Mouse (Mus musculus) ES-E14 (cell line): ENCODE measurements at regions not wholly inside any gene's neighbourhood (a gene's known extent, or its start where the extent isn't known, plus 50 kb on each side); places are given as distances from the start of the nearest gene placed in this dataset.

Source experiments
- DNase-seq: peaks from one replicate; pipeline ENCODE4 v3.0.0-alpha.2; 2013; ENCODE audit warnings: low read depth, low spot score
- H3K27ac ChIP-seq: 2 replicates; pipeline ENCODE4 v1.5.1; 2012; ENCODE audit warnings: low read depth, mild to moderate bottlenecking, low read length, moderate library complexity, mixed read lengths; ENCODE audit not compliant: poor library complexity, insufficient read depth, severe bottlenecking
- H3K36me3 ChIP-seq: 2 replicates; pipeline ENCODE4 v1.6.1; 2012; ENCODE audit warnings: mild to moderate bottlenecking, low read length, moderate library complexity, mixed read lengths; ENCODE audit not compliant: control insufficient read depth, poor library complexity, insufficient read depth, severe bottlenecking
- H3K4me1 ChIP-seq, 2 experiments: fragments of 150-350 bp in 1 of 2; sonication (generic) in 1 of 2; 2 replicates each; pipeline ENCODE4 v1.6.1; 2012; ENCODE audit warnings: low read length in 2 of 2, mild to moderate bottlenecking in 1 of 2, mixed read lengths in 1 of 2; ENCODE audit not compliant: control insufficient read depth in 2 of 2, insufficient read depth in 2 of 2, poor library complexity in 1 of 2
- H3K4me3 ChIP-seq, 2 experiments: fragments of 150-350 bp in 1 of 2; sonication (generic) in 1 of 2; 2 replicates each; pipeline ENCODE4 v1.5.1; 2012; ENCODE audit warnings: low read length in 2 of 2, low read depth in 1 of 2, mild to moderate bottlenecking in 1 of 2, mixed read lengths in 1 of 2; ENCODE audit not compliant: insufficient read depth in 1 of 2, poor library complexity in 1 of 2, severe bottlenecking in 1 of 2
- H3K9ac ChIP-seq: 2 replicates; pipeline ENCODE4 v1.6.1; 2012; ENCODE audit warnings: low read depth, mild to moderate bottlenecking, low read length, mixed read lengths; ENCODE audit not compliant: poor library complexity, insufficient read depth, severe bottlenecking
- H3K9me3 ChIP-seq: fragments of 150-350 bp; sonication (generic); 2 replicates; pipeline ENCODE4 v1.6.1; 2012; ENCODE audit warnings: low read depth, mild to moderate bottlenecking, low read length; ENCODE audit not compliant: control insufficient read depth, insufficient read depth
- CHD2 ChIP-seq: IDR thresholded peaks from 2 replicates; pipeline ENCODE4 v1.6.1; 2014; ENCODE audit warnings: mild to moderate bottlenecking, low read depth, low read length, inconsistent platforms
- HCFC1 ChIP-seq: IDR thresholded peaks from 2 replicates; pipeline ENCODE4 v1.6.1; 2012; ENCODE audit warnings: low read length, inconsistent platforms, borderline replicate concordance; ENCODE audit not compliant: insufficient read depth
- MAFK ChIP-seq: IDR thresholded peaks from 2 replicates; pipeline ENCODE4 v1.6.1; 2014; ENCODE audit warnings: mild to moderate bottlenecking, low read depth, low read length, inconsistent platforms; ENCODE audit not compliant: insufficient read depth
- ZC3H11A ChIP-seq: IDR thresholded peaks from 2 replicates; pipeline ENCODE4 v1.6.1; 2012; ENCODE audit warnings: low read depth, mild to moderate bottlenecking, inconsistent platforms, low read length, borderline replicate concordance
- ZNF384 ChIP-seq: IDR thresholded peaks from 2 replicates; pipeline ENCODE4 v1.6.1; 2012; ENCODE audit warnings: low read depth, low read length, inconsistent platforms
- in situ Hi-C, 2 experiments: fragments of 600-800 bp; cut with MboI; formaldehyde crosslinking; loops; one replicate each; pipeline ENCODE4 v1.15.1; 2025; ENCODE audit warnings: low sequenced_read_pairs in 2 of 2, inconsistent platforms in 1 of 2; ENCODE audit not compliant: unreplicated experiment in 2 of 2

DNA sequence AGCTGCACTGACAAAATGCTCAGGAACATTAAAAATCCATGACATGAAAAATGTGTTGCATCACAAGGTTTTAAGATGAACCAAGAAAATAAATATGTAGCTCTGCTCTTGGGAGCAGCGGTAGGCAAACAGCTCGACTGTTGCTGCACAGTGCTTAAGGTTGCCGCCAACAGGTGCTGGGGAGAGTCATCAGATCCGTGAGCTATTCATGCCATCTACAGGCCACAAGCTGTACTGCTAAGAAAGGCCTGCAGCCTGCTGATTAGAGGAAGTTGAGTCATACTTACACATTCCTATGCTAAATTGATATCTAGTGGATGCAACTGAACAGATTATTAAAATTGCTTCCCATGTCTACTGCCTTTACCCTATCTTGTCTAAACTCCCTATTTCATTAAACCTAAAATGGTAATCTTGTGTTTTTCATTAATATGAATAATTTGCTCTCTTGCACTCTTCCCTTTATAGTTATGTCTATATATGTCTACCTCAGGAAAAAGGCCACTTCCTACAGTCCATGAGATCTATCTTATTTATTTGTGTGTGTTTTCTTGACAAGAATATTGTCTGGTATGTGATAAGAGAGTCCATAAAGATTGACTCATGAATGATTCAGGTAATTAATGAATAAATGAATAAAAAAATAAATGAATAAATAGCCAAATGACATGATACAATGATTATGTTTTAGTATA is 754.9 kb downstream of the Rab28 start:
- H3K27ac ChIP-seq = no peak overlapping the region
- no peaks in the 10 kb centered on the region for H3K4me1 ChIP-seq
- H3K9me3 ChIP-seq = no peaks in the 10 kb centered on the region
- no peak overlapping the region for H3K4me3 ChIP-seq
- H3K9ac ChIP-seq = no peak overlapping the region
- peak; percentile 25 for DNase-seq
- no peaks in the 10 kb centered on the region for H3K36me3 ChIP-seq
- TF ChIP-seq ZC3H11A = peak; percentile 59
- no peak for TF ChIP-seq HCFC1
- in situ Hi-C loops = no loop called here

DNA sequence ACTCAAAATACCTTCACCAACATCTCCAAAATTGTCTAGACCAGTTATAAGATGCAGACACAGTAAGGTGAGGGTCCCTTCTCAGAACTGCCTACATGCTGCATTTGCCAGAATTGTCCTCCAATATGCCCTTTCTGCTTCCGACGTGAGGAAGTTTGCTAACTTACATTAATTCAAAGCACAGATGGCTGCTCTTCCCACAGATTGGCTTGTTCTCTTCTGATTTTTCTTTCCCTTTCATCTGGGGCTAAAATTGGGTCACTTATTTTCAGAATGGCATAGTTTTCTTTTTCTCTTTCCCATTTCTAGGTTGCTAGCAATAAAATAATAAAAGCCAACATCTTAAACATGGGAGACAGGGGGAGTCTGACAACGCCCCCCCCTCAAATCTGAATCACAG is 778.8 kb downstream of the Rab28 start:
- no peaks in the 10 kb centered on the region for H3K9me3 ChIP-seq
- H3K36me3 ChIP-seq = no peaks in the 10 kb centered on the region
- DNase-seq = no peak
- no peak overlapping the region for H3K4me3 ChIP-seq
- TF ChIP-seq ZNF384 = no peak
- no peak for TF ChIP-seq MAFK
- H3K9ac ChIP-seq = no peak overlapping the region
- no peak overlapping the region for H3K27ac ChIP-seq
- in situ Hi-C loops = no loop called here
- no peaks in the 10 kb centered on the region for H3K4me1 ChIP-seq

DNA sequence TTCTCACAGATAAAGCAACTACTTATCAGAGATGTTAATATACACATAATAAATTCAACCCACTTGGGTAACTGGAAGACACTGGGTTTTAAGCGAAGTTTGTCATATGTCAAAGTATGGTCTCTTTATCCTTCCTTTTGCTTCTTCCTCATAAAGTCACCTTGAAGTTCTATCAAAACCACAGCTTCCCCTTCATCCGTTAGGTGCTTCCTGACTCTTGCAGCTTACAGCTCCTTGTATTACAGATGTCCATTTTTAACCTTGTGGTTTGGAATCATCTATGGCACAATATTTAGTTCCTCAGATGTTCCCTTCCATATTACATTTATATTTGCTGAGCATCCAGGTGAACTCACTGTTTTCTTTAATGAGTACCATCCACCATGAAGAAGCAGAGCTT is 787.0 kb downstream of the Rab28 start:
- in situ Hi-C loops = loop anchor here in 1 of 2 experiments (25.0 kb wide), 1 partner anchor 91 kb away; no protein-coding TSS in a partner anchor
- no peak overlapping the region for H3K27ac ChIP-seq
- no peaks in the 10 kb centered on the region for H3K36me3 ChIP-seq
- DNase-seq = no peak
- TF ChIP-seq CHD2 (no peak), ZC3H11A (no peak), ZNF384 (no peak), MAFK (no peak), HCFC1 (no peak)
- no peaks in the 10 kb centered on the region for H3K9me3 ChIP-seq
- no peaks in the 10 kb centered on the region for H3K4me1 ChIP-seq
- no peak overlapping the region for H3K9ac ChIP-seq
- H3K4me3 ChIP-seq = no peak overlapping the region

DNA sequence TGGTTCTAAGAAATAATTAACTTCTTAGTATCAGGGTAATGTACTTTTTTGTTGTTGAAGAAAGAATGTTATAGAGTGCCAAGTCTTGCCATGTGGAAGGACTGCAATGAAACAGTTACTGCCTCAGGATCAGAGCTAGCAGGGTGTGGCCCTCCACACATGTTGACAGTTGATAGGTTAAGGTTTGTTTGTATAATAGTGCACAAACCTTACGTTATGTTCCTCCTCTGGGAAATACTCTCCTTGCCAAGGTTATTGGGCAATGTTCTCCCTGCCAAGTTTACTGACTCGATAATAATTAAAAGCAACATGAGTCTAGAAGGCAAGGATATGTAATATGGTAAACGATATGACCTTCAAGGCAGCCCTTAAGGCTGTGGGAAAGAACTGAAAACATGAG is 799.2 kb downstream of the Rab28 start:
- no peak for DNase-seq
- in situ Hi-C loops = loop anchor here in 1 of 2 experiments (25.0 kb wide), 1 partner anchor 103 kb away; no protein-coding TSS in a partner anchor
- TF ChIP-seq CHD2 = no peak
- no peak for TF ChIP-seq HCFC1
- TF ChIP-seq ZC3H11A = no peak
- TF ChIP-seq ZNF384 = no peak

DNA sequence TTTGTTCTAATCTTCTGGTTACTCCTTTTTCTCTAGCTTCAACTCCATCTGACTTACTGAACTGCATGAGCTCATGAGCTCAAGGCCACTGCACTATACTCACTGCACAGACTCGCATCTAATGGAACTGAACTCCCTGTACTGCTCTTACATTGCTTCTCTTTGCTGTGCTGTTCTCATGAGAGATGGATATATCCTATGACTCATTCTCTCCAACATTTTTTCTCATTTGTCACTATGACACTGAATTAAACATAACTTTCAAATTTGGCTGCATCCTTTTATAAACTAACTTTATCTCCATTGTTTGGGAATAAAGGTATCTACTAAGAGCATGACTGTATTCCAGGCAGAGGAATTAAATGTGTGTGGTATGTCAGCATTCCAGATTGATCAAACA is 806.2 kb downstream of the Rab28 start:
- H3K4me3 ChIP-seq = no peak overlapping the region
- no peak overlapping the region for H3K27ac ChIP-seq
- H3K9me3 ChIP-seq = no peaks in the 10 kb centered on the region
- in situ Hi-C loops = loop anchor here in 1 of 2 experiments (25.0 kb wide), 1 partner anchor 111 kb away; no protein-coding TSS in a partner anchor
- H3K9ac ChIP-seq = no peak overlapping the region
- no peaks in the 10 kb centered on the region for H3K4me1 ChIP-seq
- TF ChIP-seq ZNF384 (no peak), HCFC1 (no peak), ZC3H11A (no peak), MAFK (no peak), CHD2 (no peak)
- DNase-seq = no peak
- no peaks in the 10 kb centered on the region for H3K36me3 ChIP-seq

More for the DNA sequence above, 799.2 kb downstream of the Rab28 start:
- Histone ChIP-seq H3K27ac (no peak overlapping the region), H3K4me1 (no peaks in the 10 kb centered on the region), H3K9ac (no peak overlapping the region), H3K4me3 (no peak overlapping the region), H3K9me3 (no peaks in the 10 kb centered on the region), H3K36me3 (no peaks in the 10 kb centered on the region)
